Mouse (Mus musculus): ENCODE data around the gene Zfyve9. TPM values are rescaled to one million over a fixed set of nuclear protein-coding genes. Genes with fewer than 3 reads are reported as not detected.

Gene Zfyve9
- polyA plus RNA-seq, 1 experiment from 2014 or later, result 4.9 TPM

GRCm38 (mm10) chr4:108633703-108634102, 146.9 kb downstream of the Zfyve9 start:
- ATAC-seq (replicated peaks; ENCODE audit: low FRiP score, low TSS enrichment, low read depth) (no peak), DNase-seq (ENCODE audit: low spot score) (no peak)
- H3K4me2 ChIP-seq (ENCODE audit: low read length), result no peak overlapping the region
- H3K4me1 ChIP-seq (replicated peaks; ENCODE audit: control insufficient read depth, insufficient read depth, low read length), result no peaks in the 10 kb centered on the region
- no peak overlapping the region for H3K9ac ChIP-seq (ENCODE audit: low read length)
- no peak overlapping the region for H3K27ac ChIP-seq (ENCODE audit: low read depth)
- peaks cover 79% of the 10 kb centered on the region for H3K36me3 ChIP-seq (ENCODE audit: control insufficient read depth, insufficient read depth, low read length)
- H3K4me3 ChIP-seq (ENCODE audit: low read depth, low read length), result no peak overlapping the region
- no peaks in the 10 kb centered on the region for H3K27me3 ChIP-seq (replicated peaks; ENCODE audit: control insufficient read depth, insufficient read depth, low read length)
- 81% methylated on average over 12 of the region's 12 CpGs for WGBS
- no peaks in the 10 kb centered on the region for H3K9me3 ChIP-seq (ENCODE audit: control insufficient read depth, low read length)

GRCm38 (mm10) chr4:108631616-108632015, 149.0 kb downstream of the Zfyve9 start:
- Histone ChIP-seq H3K9ac (ENCODE audit: low read length) (no peak overlapping the region), H3K4me1 (replicated peaks; ENCODE audit: control insufficient read depth, insufficient read depth, low read length) (no peaks in the 10 kb centered on the region), H3K4me2 (ENCODE audit: low read length) (no peak overlapping the region), H3K27ac (ENCODE audit: low read depth) (no peak overlapping the region), H3K9me3 (ENCODE audit: control insufficient read depth, low read length) (no peaks in the 10 kb centered on the region), H3K27me3 (replicated peaks; ENCODE audit: control insufficient read depth, insufficient read depth, low read length) (no peaks in the 10 kb centered on the region), H3K36me3 (ENCODE audit: control insufficient read depth, insufficient read depth, low read length) (peaks cover 85% of the 10 kb centered on the region), H3K4me3 (ENCODE audit: low read depth, low read length) (no peak overlapping the region)
- ATAC-seq (replicated peaks; ENCODE audit: low FRiP score, low TSS enrichment, low read depth) (no peak), DNase-seq (ENCODE audit: low spot score) (no peak)
- WGBS, result 92% methylated on average over 4 of the region's 4 CpGs

GRCm38 (mm10) chr4:108630096-108630495, 150.5 kb downstream of the Zfyve9 start:
- DNase-seq (ENCODE audit: low spot score) (no peak), ATAC-seq (replicated peaks; ENCODE audit: low FRiP score, low TSS enrichment, low read depth) (no peak)
- Histone ChIP-seq H3K36me3 (ENCODE audit: control insufficient read depth, insufficient read depth, low read length) (peaks cover 96% of the 10 kb centered on the region), H3K4me1 (replicated peaks; ENCODE audit: control insufficient read depth, insufficient read depth, low read length) (no peaks in the 10 kb centered on the region), H3K9me3 (ENCODE audit: control insufficient read depth, low read length) (no peaks in the 10 kb centered on the region), H3K27me3 (replicated peaks; ENCODE audit: control insufficient read depth, insufficient read depth, low read length) (no peaks in the 10 kb centered on the region), H3K4me3 (ENCODE audit: low read depth, low read length) (no peak overlapping the region), H3K9ac (ENCODE audit: low read length) (no peak overlapping the region), H3K27ac (ENCODE audit: low read depth) (no peak overlapping the region), H3K4me2 (ENCODE audit: low read length) (no peak overlapping the region)
- 87% methylated on average over 9 of the region's 9 CpGs for WGBS

- no peaks in the 10 kb centered on the region for H3K4me1 ChIP-seq (replicated peaks; ENCODE audit: control insufficient read depth, insufficient read depth, low read length)
- H3K36me3 ChIP-seq (ENCODE audit: control insufficient read depth, insufficient read depth, low read length), result peaks cover 96% of the 10 kb centered on the region
- no peak overlapping the region for H3K4me2 ChIP-seq (ENCODE audit: low read length)
- H3K9me3 ChIP-seq (ENCODE audit: control insufficient read depth, low read length), result no peaks in the 10 kb centered on the region
- no peaks in the 10 kb centered on the region for H3K27me3 ChIP-seq (replicated peaks; ENCODE audit: control insufficient read depth, insufficient read depth, low read length)
- H3K9ac ChIP-seq (ENCODE audit: low read length), result no peak overlapping the region
- H3K27ac ChIP-seq (ENCODE audit: low read depth), result no peak overlapping the region
- H3K4me3 ChIP-seq (ENCODE audit: low read depth, low read length), result no peak overlapping the region
- DNase-seq (ENCODE audit: low spot score), result no peak
- ATAC-seq (replicated peaks; ENCODE audit: low FRiP score, low TSS enrichment, low read depth), result no peak
- WGBS, result 93% methylated on average over 7 of the region's 7 CpGs
Measured at GRCm38 (mm10) chr4:108629363-108629880, 151.2 kb downstream of the Zfyve9 start.

GRCm38 (mm10) chr4:108627066-108627465, 153.5 kb downstream of the Zfyve9 start:
- no peak overlapping the region for H3K9ac ChIP-seq (ENCODE audit: low read length)
- no peaks in the 10 kb centered on the region for H3K9me3 ChIP-seq (ENCODE audit: control insufficient read depth, low read length)
- H3K27ac ChIP-seq (ENCODE audit: low read depth), result no peak overlapping the region
- no peaks in the 10 kb centered on the region for H3K4me1 ChIP-seq (replicated peaks; ENCODE audit: control insufficient read depth, insufficient read depth, low read length)
- 82% methylated on average over 5 of the region's 5 CpGs for WGBS
- DNase-seq (ENCODE audit: low spot score) (no peak), ATAC-seq (replicated peaks; ENCODE audit: low FRiP score, low TSS enrichment, low read depth) (no peak)
- no peaks in the 10 kb centered on the region for H3K27me3 ChIP-seq (replicated peaks; ENCODE audit: control insufficient read depth, insufficient read depth, low read length)
- H3K4me2 ChIP-seq (ENCODE audit: low read length), result no peak overlapping the region
- peaks cover 79% of the 10 kb centered on the region for H3K36me3 ChIP-seq (ENCODE audit: control insufficient read depth, insufficient read depth, low read length)
- no peak overlapping the region for H3K4me3 ChIP-seq (ENCODE audit: low read depth, low read length)

GRCm38 (mm10) chr4:108621504-108621903, 159.1 kb downstream of the Zfyve9 start:
- Histone ChIP-seq H3K4me2 (ENCODE audit: low read length) (no peak overlapping the region), H3K4me1 (replicated peaks; ENCODE audit: control insufficient read depth, insufficient read depth, low read length) (peaks cover 15% of the 10 kb centered on the region), H3K4me3 (ENCODE audit: low read depth, low read length) (no peak overlapping the region), H3K27me3 (replicated peaks; ENCODE audit: control insufficient read depth, insufficient read depth, low read length) (no peaks in the 10 kb centered on the region), H3K27ac (ENCODE audit: low read depth) (no peak overlapping the region), H3K36me3 (ENCODE audit: control insufficient read depth, insufficient read depth, low read length) (peaks cover 25% of the 10 kb centered on the region), H3K9me3 (ENCODE audit: control insufficient read depth, low read length) (no peaks in the 10 kb centered on the region), H3K9ac (ENCODE audit: low read length) (no peak overlapping the region)
- ATAC-seq (replicated peaks; ENCODE audit: low FRiP score, low TSS enrichment, low read depth), result no peak
- WGBS, result 94% methylated on average over 6 of the region's 6 CpGs
- DNase-seq (ENCODE audit: low spot score), result no peak

- Histone ChIP-seq H3K36me3 (ENCODE audit: control insufficient read depth, insufficient read depth, low read length) (peaks cover 19% of the 10 kb centered on the region), H3K9me3 (ENCODE audit: control insufficient read depth, low read length) (no peaks in the 10 kb centered on the region), H3K4me2 (ENCODE audit: low read length) (peak overlapping the region; percentile 89), H3K4me3 (ENCODE audit: low read depth, low read length) (peak overlapping the region; percentile 75), H3K9ac (ENCODE audit: low read length) (peak overlapping the region; percentile 88), H3K27me3 (replicated peaks; ENCODE audit: control insufficient read depth, insufficient read depth, low read length) (no peaks in the 10 kb centered on the region), H3K4me1 (replicated peaks; ENCODE audit: control insufficient read depth, insufficient read depth, low read length) (peaks cover 15% of the 10 kb centered on the region), H3K27ac (ENCODE audit: low read depth) (peak overlapping the region; percentile 83)
- ATAC-seq (replicated peaks; ENCODE audit: low FRiP score, low TSS enrichment, low read depth), result no peak
- DNase-seq (ENCODE audit: low spot score), result no peak
- 13% methylated on average over 8 of the region's 8 CpGs for WGBS
Measured at GRCm38 (mm10) chr4:108620536-108620935, 160.1 kb downstream of the Zfyve9 start.

- peaks cover 15% of the 10 kb centered on the region for H3K4me1 ChIP-seq (replicated peaks; ENCODE audit: control insufficient read depth, insufficient read depth, low read length)
- no peaks in the 10 kb centered on the region for H3K27me3 ChIP-seq (replicated peaks; ENCODE audit: control insufficient read depth, insufficient read depth, low read length)
- peak within 1 kb of the TSS; percentile 88 for H3K9ac ChIP-seq (ENCODE audit: low read length)
- peaks cover 19% of the 10 kb centered on the region for H3K36me3 ChIP-seq (ENCODE audit: control insufficient read depth, insufficient read depth, low read length)
- no peaks in the 10 kb centered on the region for H3K9me3 ChIP-seq (ENCODE audit: control insufficient read depth, low read length)
- peak within 1 kb of the TSS; percentile 75 for H3K4me3 ChIP-seq (ENCODE audit: low read depth, low read length)
- ATAC-seq (replicated peaks; ENCODE audit: low FRiP score, low TSS enrichment, low read depth) (peak; percentile 92), DNase-seq (ENCODE audit: low spot score) (peak; percentile 91)
- H3K4me2 ChIP-seq (ENCODE audit: low read length), result peak within 1 kb of the TSS; percentile 89
- H3K27ac ChIP-seq (ENCODE audit: low read depth), result peak within 1 kb of the TSS; percentile 83
- WGBS, result under 1% methylated on average over 83 of the region's 86 CpGs
Measured at GRCm38 (mm10) chr4:108619587-108620341, 160.8 kb downstream of the Zfyve9 start, which contains the start of gene Cc2d1b. TSS of gene Cc2d1b (plus strand) at chr4:108619940.

GRCm38 (mm10) chr4:108619165-108619564, 161.4 kb downstream of the Zfyve9 start:
- Histone ChIP-seq H3K9ac (ENCODE audit: low read length) (peak overlapping the region; percentile 88), H3K4me2 (ENCODE audit: low read length) (peak overlapping the region; percentile 89), H3K9me3 (ENCODE audit: control insufficient read depth, low read length) (no peaks in the 10 kb centered on the region), H3K4me1 (replicated peaks; ENCODE audit: control insufficient read depth, insufficient read depth, low read length) (peaks cover 15% of the 10 kb centered on the region), H3K27ac (ENCODE audit: low read depth) (peak overlapping the region; percentile 83), H3K27me3 (replicated peaks; ENCODE audit: control insufficient read depth, insufficient read depth, low read length) (no peaks in the 10 kb centered on the region), H3K4me3 (ENCODE audit: low read depth, low read length) (peak overlapping the region; percentile 75), H3K36me3 (ENCODE audit: control insufficient read depth, insufficient read depth, low read length) (peaks cover 18% of the 10 kb centered on the region)
- ATAC-seq (replicated peaks; ENCODE audit: low FRiP score, low TSS enrichment, low read depth), result peak; percentile 57
- no peak for DNase-seq (ENCODE audit: low spot score)
- WGBS, result 2% methylated on average over 10 of the region's 10 CpGs
